Mouse (Mus musculus): Measurements from ENCODE around the gene Cldn19.

DNA sequence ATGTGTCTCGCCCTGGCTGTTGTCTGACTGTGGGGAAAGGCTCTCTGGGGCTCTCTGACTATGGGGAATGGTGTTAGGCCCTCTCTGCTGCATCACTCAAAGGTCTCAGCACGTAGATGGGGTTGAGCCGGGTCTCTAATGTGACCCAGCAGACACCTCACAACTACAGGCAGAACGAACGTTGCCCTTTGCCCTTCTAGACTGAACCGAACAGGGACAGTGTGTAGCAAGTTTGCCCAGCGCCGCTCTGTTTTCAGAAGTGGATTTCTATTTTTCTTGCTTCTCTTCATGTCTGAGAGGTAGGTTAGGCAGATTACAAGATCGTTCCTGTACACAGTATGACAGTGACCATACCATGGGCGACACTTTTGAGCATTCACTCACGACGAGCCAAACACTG lies 12.6 kb upstream of the Cldn19 start:
- TF ChIP-seq GATA1 (IDR thresholded peaks at IDR 0.05; ENCODE audit: low read length) (no peak), TAL1 (IDR thresholded peaks at IDR 0.05; ENCODE audit: low read length) (no peak)

Data from erythroblast, embryonic 14.5 days (primary cell).